Mouse (Mus musculus) ES-E14 (cell line): Measurements from ENCODE around the gene Nfkbil1. TPM values are rescaled to one million over a fixed set of nuclear protein-coding genes. Genes with fewer than 3 reads are reported as not detected.

Source experiments
- DNase-seq: peaks from one replicate; pipeline ENCODE4 v3.0.0-alpha.2; 2013; ENCODE audit warnings: low read depth, low spot score
- H3K27ac ChIP-seq: 2 replicates; pipeline ENCODE4 v1.5.1; 2012; ENCODE audit warnings: low read depth, mild to moderate bottlenecking, low read length, moderate library complexity, mixed read lengths; ENCODE audit not compliant: poor library complexity, insufficient read depth, severe bottlenecking
- H3K36me3 ChIP-seq: 2 replicates; pipeline ENCODE4 v1.6.1; 2012; ENCODE audit warnings: mild to moderate bottlenecking, low read length, moderate library complexity, mixed read lengths; ENCODE audit not compliant: control insufficient read depth, poor library complexity, insufficient read depth, severe bottlenecking
- H3K4me1 ChIP-seq, 2 experiments: fragments of 150-350 bp in 1 of 2; sonication (generic) in 1 of 2; 2 replicates each; pipeline ENCODE4 v1.6.1; 2012; ENCODE audit warnings: low read length in 2 of 2, mild to moderate bottlenecking in 1 of 2, mixed read lengths in 1 of 2; ENCODE audit not compliant: control insufficient read depth in 2 of 2, insufficient read depth in 2 of 2, poor library complexity in 1 of 2
- H3K4me3 ChIP-seq, 2 experiments: fragments of 150-350 bp in 1 of 2; sonication (generic) in 1 of 2; 2 replicates each; pipeline ENCODE4 v1.5.1; 2012; ENCODE audit warnings: low read length in 2 of 2, low read depth in 1 of 2, mild to moderate bottlenecking in 1 of 2, mixed read lengths in 1 of 2; ENCODE audit not compliant: insufficient read depth in 1 of 2, poor library complexity in 1 of 2, severe bottlenecking in 1 of 2
- H3K9ac ChIP-seq: 2 replicates; pipeline ENCODE4 v1.6.1; 2012; ENCODE audit warnings: low read depth, mild to moderate bottlenecking, low read length, mixed read lengths; ENCODE audit not compliant: poor library complexity, insufficient read depth, severe bottlenecking
- H3K9me3 ChIP-seq: fragments of 150-350 bp; sonication (generic); 2 replicates; pipeline ENCODE4 v1.6.1; 2012; ENCODE audit warnings: low read depth, mild to moderate bottlenecking, low read length; ENCODE audit not compliant: control insufficient read depth, insufficient read depth
- CHD2 ChIP-seq: IDR thresholded peaks from 2 replicates; pipeline ENCODE4 v1.6.1; 2014; ENCODE audit warnings: mild to moderate bottlenecking, low read depth, low read length, inconsistent platforms
- HCFC1 ChIP-seq: IDR thresholded peaks from 2 replicates; pipeline ENCODE4 v1.6.1; 2012; ENCODE audit warnings: low read length, inconsistent platforms, borderline replicate concordance; ENCODE audit not compliant: insufficient read depth
- MAFK ChIP-seq: IDR thresholded peaks from 2 replicates; pipeline ENCODE4 v1.6.1; 2014; ENCODE audit warnings: mild to moderate bottlenecking, low read depth, low read length, inconsistent platforms; ENCODE audit not compliant: insufficient read depth
- ZC3H11A ChIP-seq: IDR thresholded peaks from 2 replicates; pipeline ENCODE4 v1.6.1; 2012; ENCODE audit warnings: low read depth, mild to moderate bottlenecking, inconsistent platforms, low read length, borderline replicate concordance
- ZNF384 ChIP-seq: IDR thresholded peaks from 2 replicates; pipeline ENCODE4 v1.6.1; 2012; ENCODE audit warnings: low read depth, low read length, inconsistent platforms
- in situ Hi-C, 2 experiments: fragments of 600-800 bp; cut with MboI; formaldehyde crosslinking; loops; one replicate each; pipeline ENCODE4 v1.15.1; 2025; ENCODE audit warnings: low sequenced_read_pairs in 2 of 2, inconsistent platforms in 1 of 2; ENCODE audit not compliant: unreplicated experiment in 2 of 2
- total RNA-seq: library from RNA; depleted of rRNA; stranded (reverse); fragments of 300-350 nt; gene quantifications from 2 replicates; pipeline ENCODE4 v1.2.3, GENCODE M21; 2012; rRNA removed

Nfkbil1 gene
- 6.1 and 6.6 TPM in 2 replicates for total RNA-seq

DNA sequence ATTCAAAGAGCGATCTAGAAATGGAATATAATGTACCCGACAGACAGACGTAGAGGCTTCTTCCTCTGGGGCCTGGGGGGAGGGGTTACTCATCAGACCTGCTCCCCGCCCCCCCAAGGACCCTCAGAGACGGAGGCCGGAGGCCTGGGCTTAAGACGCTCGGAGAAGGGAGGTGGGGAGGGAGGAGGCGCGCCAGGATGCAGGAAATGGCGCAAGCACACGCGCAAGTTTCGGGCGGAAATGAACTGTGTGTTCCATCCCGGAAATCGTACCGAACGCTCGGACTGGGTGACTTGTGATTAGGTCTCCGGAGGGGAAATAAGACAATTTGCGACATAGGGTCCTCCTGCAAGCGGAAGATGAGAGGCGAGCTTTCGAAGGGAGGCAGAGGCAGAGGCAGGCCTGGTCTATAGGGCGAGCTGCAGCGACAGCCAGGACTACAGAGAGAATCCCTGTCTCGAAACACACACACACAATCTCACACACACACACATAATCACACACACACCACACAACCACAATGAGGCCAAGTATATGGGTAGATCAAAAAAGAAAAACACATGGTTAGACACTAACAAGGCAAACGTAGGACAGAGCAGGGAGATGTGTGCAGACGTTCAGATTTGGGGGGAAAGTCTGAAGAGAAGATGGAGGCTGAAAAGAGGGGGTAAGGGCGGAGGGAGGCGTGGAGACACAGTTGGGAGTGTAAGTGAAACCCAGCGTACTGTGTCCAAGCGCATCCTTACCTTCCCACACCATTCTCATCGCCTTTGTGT lies at the start of gene Nfkbil1:
Nfkbil1 (minus strand) TSS at position 179 of the 776 bp plus-strand sequence.
- in situ Hi-C loops, result no loop called here
- peaks cover 0 to 2% of the 10 kb centered on the region in 2 experiments; a peak in 1 of 4 replicates for H3K4me1 ChIP-seq
- peak; percentile 89 for DNase-seq
- no peaks in the 10 kb centered on the region for H3K9me3 ChIP-seq
- H3K27ac ChIP-seq, result peak within 1 kb of the TSS; percentile 26
- H3K9ac ChIP-seq, result peak within 1 kb of the TSS; percentile 83
- H3K4me3 ChIP-seq, result peak within 1 kb of the TSS; percentile 74 to 76
- H3K36me3 ChIP-seq, result peaks cover 5% of the 10 kb centered on the region; the same call in 1 of the 2 replicates
- TF ChIP-seq CHD2, result no peak
- peak; percentile 86 for TF ChIP-seq HCFC1
- TF ChIP-seq ZC3H11A, result no peak
- no peak for TF ChIP-seq ZNF384
- no peak for TF ChIP-seq MAFK

DNA sequence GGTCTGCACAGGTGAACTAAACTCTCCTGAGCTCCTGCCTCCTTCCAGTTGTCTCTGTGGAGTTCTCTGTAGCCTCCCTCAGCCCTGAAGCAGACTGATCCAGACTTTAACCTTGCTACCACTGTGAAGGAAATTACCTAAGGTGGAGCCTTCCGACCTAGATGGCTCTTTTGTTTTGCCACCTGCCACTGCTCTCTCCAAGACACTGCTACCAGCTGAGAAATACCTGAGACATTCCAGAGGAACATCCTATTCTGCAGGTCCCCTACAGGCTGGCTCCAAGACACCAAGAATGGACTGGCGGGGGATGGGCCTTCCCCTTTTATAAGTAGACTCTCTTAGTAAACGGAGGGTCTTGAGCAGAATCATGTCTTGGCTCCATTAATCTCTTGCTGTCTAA lies 44.7 kb upstream of the Nfkbil1 start:
- no peak overlapping the region for H3K4me3 ChIP-seq
- no peak for TF ChIP-seq ZNF384
- TF ChIP-seq HCFC1, result no peak
- TF ChIP-seq ZC3H11A, result no peak
- TF ChIP-seq CHD2, result no peak
- TF ChIP-seq MAFK, result no peak
- H3K4me1 ChIP-seq, result peaks cover 0 to 3% of the 10 kb centered on the region in 2 experiments; a peak in 1 of 4 replicates
- H3K27ac ChIP-seq, result no peak overlapping the region
- in situ Hi-C loops, result no loop called here
- H3K9ac ChIP-seq, result no peak overlapping the region
- H3K9me3 ChIP-seq, result no peaks in the 10 kb centered on the region
- DNase-seq, result no peak
- no peaks in the 10 kb centered on the region for H3K36me3 ChIP-seq

DNA sequence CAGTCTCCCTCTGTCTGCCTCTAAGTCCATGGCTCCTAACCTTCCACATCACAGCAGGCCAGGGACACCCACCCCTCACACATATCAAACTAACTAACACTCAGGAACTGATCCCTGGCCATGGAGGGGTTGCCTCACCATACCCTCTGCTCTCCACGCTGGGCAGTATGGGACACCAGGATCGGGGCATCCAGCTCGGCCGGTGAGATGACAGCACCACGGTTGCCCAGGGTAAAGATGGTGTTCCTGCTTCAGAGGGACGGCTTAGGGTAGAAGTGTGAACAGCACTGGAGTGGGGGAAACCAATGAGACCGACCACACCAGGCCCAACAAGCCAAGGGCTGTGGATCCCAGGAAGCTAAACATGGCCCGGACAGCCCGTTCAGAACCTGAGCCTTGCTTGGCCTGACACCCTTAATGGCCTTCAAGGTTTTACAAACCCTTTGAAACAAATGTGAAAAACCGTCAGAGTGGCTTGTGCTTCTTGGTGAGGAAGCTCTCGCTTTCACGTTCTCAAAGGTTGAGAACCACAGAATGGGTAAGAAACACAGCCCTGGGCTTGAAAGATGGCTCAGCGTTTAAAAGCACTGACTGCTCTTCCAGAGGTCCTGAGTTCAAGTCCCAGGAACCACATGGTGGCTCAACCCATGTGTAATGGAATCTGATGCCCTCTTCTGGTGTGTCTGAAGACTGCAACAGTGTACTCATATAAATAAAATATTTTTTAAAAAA lies 43.5 kb upstream of the Nfkbil1 start:
- in situ Hi-C loops, result no loop called here
- Histone ChIP-seq H3K9ac (no peak overlapping the region), H3K4me1 (peaks cover 0 to 3% of the 10 kb centered on the region in 2 experiments; a peak in 1 of 4 replicates), H3K27ac (no peak overlapping the region), H3K9me3 (no peaks in the 10 kb centered on the region), H3K4me3 (no peak overlapping the region), H3K36me3 (no peaks in the 10 kb centered on the region)
- TF ChIP-seq CHD2 (no peak), ZNF384 (no peak), HCFC1 (no peak), MAFK (no peak), ZC3H11A (no peak)
- no peak for DNase-seq

DNA sequence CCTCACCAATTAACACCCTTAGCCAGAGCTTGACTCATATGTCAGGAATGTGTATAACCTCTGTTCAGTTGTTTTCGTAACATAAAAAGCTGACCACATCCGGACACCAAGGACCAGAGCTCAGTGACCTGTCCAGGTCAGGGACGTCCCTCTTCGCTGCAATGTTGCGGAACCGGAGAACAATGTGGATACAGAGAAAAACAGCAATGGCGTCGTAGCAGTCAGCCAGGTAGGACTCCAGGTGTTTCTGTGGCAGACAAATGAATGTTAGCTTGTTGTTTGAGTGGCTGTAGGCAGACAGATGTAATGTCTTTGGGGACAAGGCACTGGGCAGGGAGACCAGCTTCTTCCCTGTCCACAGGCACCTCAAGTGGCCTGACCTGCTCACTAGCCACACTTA lies 42.5 kb upstream of the Nfkbil1 start:
- no peak overlapping the region for H3K27ac ChIP-seq
- H3K36me3 ChIP-seq, result no peaks in the 10 kb centered on the region
- H3K9ac ChIP-seq, result no peak overlapping the region
- in situ Hi-C loops, result no loop called here
- no peaks in the 10 kb centered on the region for H3K9me3 ChIP-seq
- TF ChIP-seq CHD2 (no peak), ZC3H11A (no peak), ZNF384 (no peak), HCFC1 (no peak), MAFK (no peak)
- DNase-seq, result no peak
- peaks cover 0 to 3% of the 10 kb centered on the region in 2 experiments; a peak in 1 of 4 replicates for H3K4me1 ChIP-seq
- H3K4me3 ChIP-seq, result no peak overlapping the region
